Mouse (Mus musculus) adrenal gland, adult 18-20 months (tissue): ENCODE results near the gene Apom. TPM values are rescaled to one million over a fixed set of nuclear protein-coding genes. Genes with fewer than 3 reads are reported as not detected.

Experiments
- DNase-seq, 2 experiments: peaks; one replicate each; pipeline ENCODE4 v3.0.0; 2021 to 2022; ENCODE audit warnings: low spot score in 2 of 2
- total RNA-seq, 2 experiments: library from RNA; stranded (reverse); gene quantifications; 1 replicate in 1 of 2; 2 replicates in 1 of 2; pipeline ENCODE4 v1.2.3; 2021

Apom gene
- total RNA-seq, 2 experiments from 2014 or later, result not detected

DNA sequence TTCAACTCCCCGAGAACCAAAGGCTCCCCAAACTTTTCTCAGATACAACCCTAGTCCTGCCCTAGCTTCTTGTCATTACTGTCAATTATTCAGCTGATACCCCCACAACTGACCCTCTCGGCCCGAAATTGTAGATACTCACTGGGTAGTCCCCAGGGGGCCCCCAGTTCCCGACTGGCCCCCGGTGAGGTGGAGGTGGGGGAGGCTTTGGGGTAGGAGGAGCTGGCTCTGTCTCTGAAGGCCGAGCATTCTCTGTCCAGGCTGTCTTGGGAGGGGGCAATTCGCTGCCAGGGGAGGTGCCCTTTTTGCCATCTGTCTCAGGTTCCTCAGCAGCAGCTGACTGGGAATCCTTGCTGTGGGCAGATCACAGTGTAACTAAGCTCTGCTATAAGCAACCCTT, 27.8 kb upstream of the Apom start:
- no peak for DNase-seq

DNA sequence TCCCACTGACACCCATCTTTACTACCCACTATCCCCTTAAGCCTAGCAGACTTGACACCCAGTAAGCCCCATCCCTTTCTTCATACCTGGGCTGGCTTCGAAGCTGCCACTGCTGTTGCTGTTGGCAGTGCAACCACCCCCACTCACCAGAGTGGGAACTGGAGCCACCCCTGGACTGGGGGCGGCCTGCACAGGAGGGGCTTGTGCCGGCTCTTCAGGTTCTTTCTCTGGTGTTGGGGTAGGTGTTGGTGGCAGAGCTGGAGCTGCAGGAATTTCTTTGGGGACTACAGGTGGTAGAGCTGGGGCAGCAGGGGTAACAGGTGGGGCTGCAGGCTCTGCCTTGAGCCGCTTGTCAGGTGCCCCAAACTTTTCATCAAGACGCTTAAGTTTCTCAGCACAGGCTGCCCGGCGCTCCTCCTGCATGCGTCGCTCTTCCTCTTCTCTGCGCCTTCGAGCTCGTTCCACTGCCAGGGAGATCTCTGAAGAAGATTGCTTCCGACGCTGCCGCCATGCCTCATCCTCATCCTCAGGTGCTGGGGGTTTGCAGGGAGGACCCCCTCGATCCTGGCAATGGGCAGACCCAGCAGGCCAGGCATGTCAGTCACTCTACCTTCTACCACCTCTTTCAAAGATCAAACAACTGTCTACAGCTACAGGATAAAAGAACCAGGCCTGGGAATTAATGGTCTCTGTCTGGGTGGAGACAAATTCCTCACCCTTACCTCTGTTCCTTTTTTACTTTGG, 27.2 kb upstream of the Apom start:
- no peak for DNase-seq

DNA sequence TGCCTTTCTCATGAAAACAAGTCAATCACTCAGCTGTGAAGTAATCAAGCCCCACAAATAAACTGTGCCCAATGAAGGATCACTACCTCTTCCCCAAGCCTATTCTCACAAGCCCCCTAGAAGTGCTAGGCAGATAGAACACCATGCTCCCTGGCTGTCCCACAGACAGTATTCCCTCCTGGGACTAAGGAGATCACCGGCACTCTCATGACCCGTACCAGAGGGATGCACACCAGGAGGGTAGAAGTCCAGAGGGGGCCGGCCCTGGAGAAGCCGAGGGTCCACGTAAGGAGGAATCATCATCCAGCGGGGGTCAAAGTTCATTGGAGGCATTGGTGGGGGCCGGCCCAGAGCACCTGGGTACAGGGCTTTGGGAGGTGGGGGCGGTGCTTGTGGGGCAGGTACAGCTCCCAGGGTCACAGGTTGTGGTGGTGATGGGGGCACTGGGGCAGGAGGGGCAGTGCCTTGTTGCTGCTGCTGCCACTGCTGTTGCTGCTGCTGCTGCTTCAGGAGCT, 25.9 kb upstream of the Apom start:
- no peak for DNase-seq

GRCm38 (mm10) chr17:35157254-35157653, 25.4 kb upstream of the Apom start:
- no peak for DNase-seq

GRCm38 (mm10) chr17:35156461-35157200, 24.8 kb upstream of the Apom start:
- DNase-seq, result no peak

- DNase-seq, result no peak
These were observed 23.6 kb upstream of the Apom start for GRCm38 (mm10) chr17:35155451-35155850.

DNA sequence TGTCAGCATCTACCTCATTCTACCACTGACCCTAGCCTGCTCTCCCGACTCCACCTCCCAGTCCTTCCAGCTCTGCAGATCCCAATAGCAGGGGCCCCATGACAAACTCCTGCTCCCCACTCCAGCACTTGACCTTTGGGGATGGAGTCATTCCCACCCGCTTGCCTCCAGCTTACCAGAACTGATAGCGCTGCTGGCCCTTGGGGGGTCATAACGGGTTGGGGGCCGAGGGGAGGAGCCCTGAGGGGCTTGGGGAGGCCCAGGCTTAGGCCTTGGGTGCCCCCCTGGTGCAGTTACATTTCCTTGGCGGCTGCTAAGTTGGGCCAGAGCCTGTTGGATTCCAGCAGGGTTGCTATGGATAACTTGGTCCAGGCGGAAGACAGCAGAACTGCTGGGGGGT, 22.8 kb upstream of the Apom start:
- no peak for DNase-seq

GRCm38 (mm10) chr17:35153931-35154330, 22.1 kb upstream of the Apom start:
- no peak for DNase-seq

GRCm38 (mm10) chr17:35153077-35153476, 21.2 kb upstream of the Apom start:
- no peak for DNase-seq

DNA sequence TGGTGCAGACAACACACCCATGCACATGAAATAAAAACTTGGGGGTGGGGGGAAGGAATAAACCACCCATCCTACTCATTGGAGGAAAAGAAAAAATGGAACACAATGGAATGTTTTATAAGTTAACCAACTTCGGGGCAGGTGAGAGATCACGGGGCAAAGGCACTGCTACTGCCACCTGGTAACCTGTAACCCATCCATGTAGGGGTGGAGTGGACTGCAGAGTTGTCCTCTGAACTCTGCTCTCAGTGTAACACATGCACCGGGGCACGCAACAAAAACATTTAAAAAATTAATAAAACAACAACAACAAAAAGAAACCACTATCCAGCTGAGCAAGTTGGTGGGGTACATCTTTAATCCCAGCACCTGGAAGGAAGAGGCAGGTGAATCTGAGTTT, 20.3 kb upstream of the Apom start:
- DNase-seq, result no peak

DNA sequence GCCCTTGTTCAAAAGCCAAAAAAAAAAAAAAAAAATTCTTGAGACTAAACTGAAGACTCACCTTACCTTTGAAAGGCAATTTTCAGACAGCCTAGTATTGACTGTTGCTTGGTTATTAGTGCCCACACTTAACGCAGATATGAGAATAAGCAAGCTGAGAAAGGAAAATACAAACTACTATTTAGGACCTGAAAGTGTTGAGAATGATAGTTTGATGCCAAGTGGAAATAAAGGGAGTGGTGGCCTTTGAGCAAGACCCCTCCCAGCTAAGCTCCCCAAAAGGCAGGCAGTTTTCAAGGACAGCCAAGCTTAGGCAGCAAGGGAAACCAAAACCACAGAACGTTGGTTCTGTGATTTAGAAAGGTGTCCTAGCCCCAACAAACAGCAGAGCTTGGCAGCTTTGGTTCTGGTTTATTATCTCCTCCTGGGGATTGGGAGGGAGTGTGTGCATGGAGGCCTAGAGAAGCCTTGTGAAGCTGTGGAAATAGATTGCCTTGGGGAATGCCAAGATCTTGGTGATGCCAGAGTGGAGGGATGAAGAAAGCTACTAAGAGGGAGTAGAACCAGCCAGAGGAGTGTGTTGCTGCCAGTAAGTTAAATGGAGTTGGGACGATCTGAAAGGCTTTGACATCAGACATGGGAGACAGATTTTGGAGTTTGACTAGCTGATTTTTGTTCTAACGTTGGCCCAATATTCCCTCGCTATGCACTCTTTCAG, 16.2 kb upstream of the Apom start:
- DNase-seq, result no peak

- no peak for DNase-seq
These were observed 15.5 kb upstream of the Apom start for GRCm38 (mm10) chr17:35147348-35147747.

GRCm38 (mm10) chr17:35146139-35146538, 14.3 kb upstream of the Apom start:
- peak in 1 of 2 experiments; percentile 21 for DNase-seq

DNA sequence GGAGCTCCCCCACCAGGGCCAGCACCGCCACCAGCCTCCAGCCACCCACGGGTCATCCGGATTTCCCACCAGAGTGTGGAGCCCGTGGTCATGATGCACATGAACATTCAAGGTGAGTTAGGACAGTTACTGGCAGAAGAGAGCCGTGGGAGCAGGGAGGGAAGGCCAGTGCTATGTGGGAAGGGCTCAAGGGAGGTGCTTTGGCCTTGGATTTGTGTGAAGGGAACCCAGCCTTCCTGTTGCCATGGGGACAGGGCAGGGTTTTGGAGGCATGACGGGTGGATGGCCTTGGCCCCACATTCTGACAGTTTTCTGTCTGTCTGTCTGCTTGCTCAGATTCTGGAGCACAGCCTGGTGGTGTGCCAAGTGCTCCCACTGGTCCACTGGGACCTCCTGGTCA, 10.1 kb upstream of the Apom start:
- peak; percentile 47 to 70 for DNase-seq

DNA sequence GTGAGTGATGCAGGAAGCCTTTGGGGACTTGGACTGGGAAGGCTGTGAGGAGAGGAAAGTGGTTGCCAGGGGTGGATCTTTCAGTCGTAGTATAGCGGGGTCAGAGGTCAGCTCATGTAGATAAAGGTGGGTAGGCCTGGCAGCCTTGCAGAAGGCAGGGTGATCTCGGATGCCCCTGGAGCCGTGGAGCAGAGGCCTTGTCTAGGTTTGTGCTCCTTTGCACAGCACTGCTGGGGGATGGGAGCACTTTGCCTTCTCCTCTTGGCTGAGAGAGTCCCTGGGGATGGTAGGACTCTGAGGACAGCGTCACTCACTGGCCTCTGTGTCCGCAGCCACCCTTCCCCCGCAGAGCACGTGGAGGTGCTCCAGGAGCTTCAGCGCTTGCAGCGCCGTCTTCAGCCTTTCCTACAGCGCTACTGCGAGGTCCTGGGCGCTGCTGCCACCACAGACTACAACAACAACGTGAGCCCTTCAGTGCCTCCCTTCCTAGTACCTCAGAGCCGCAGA, 8.7 kb upstream of the Apom start:
- DNase-seq, result no peak

DNA sequence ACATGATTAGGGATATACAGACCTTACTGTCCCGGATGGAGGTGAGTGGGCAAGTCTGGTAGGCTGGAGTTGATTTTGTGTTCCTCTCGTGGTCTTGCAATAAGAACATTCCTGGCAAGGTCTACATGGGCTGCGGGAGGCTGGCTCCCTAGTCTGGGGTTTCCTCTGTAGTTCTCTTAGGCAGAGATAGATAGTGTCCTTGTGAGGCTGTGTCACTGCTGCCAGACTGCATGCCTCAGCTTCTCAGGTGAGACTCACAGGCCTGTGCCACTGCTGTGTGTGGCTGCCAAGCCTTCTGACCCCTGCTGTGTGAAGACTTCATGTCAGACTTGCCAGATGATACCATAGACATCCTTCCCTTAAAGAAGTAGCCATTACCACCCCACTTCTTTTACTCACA, 7.4 kb upstream of the Apom start:
- DNase-seq, result no peak

- no peak for DNase-seq
These were observed 3.9 kb upstream of the Apom start for GRCm38 (mm10) chr17:35135591-35136320.

DNA sequence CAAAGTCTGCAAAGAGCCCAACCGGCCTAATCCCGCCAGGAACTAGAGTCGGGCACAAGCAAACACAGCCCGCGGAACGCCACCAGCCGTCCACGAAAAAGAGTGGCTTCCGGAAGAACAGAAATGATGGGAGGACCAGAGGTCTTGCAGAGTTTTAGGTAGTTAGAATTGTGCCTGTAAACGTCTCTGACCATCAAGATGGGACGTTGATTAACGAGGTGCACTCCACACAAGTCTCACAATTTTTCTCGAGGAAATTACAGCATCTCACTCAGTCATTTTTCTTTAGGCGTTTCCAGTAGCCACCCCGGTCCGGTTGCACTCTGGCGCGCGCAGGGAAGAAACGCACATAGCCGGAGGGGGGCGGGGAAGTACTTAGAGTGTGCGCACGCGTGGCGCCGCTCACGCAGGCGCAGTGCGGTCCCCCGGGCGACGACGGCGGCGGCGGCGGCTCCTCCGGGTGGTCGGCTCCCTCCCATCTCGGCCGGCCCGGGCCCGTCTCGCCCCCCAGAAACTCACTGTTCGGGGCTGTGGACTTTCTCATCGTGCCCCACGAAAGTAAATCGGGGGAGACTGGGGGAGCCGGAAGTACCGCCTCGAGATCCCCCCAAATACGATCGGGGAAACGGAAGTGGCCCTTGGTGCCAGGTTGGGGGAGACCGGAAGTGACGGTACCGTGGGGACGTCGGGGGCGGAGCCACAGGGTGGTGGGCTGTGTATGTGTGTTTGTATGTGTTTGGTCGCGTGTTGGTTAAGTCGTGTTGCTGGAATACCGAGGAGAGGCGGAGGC, 3.1 kb upstream of the Apom start, which contains the start of gene Bag6:
Bag6 (plus strand) TSS at position 378 of the 790 bp plus-strand sequence.
- DNase-seq, result peak; percentile 93 to 96

DNA sequence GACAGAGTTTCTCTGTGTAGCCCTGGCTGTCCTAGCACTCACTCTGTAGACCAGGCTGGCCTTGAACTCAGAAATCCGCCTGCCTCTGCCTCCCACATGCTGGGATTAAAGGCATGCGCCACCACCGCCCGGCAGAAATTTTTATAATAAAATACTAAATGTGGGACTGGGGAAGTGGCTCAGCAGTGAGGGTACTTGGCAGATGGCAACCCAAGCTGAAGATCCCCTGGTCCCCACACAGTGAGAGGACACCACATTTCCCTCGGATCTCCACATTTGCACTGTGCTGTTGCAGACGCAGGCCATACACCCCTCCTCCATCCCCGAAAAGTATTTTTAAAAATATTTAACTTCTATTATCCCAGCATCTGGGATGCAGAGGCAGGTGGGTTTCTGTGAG, 1.7 kb upstream of the Apom start:
- DNase-seq, result no peak

DNA sequence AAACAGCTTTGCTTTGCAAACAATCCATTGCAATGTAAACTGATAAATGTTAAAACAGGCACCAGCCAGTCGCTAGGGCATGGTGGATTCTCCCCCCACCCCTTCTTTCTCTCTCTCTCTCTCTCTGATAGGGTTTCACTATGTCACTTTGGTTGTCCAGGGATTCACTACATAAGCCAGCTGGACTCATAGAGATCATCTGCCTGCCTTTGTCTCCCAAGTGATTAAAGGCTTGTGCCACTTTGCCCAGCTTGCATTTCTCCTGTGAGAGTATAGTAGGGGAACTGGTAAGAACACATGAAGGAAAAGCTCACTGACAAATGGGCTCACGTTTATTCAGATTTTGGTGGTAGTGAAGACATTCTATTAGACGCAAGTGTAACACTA, 317 bp upstream of the Apom start:
- no peak for DNase-seq
